Mouse (Mus musculus) intestine, embryonic 14.5 days (tissue): ENCODE measurements around the gene Arhgap45. TPM values are rescaled to one million over a fixed set of nuclear protein-coding genes. Genes with fewer than 3 reads are reported as not detected.
"Not testable (repeated sequence)": the region's sequence is repeated elsewhere in the genome, so short reads cannot be mapped to it uniquely, and the experiment has no call there.

ENCODE experiments used
- ATAC-seq: fragments of 200-750 bp; cut with Nextera tagmentation; replicated peaks from 2 replicates; pipeline ENCODE4 v1.8.0; 2017; ENCODE audit warnings: low read depth, moderate number of reproducible peaks, moderate TSS enrichment, moderate library complexity; ENCODE audit not compliant: low FRiP score, low TSS enrichment
- DNase-seq: peaks from one replicate; pipeline ENCODE4 v3.0.0-alpha.2; 2018; ENCODE audit warnings: low spot score
- H3K27ac ChIP-seq: fragments of 300-500 bp; sonication (generic); 2 replicates; pipeline ENCODE4 v1.5.1; 2014; ENCODE audit warnings: low read depth, mild to moderate bottlenecking, control low read depth
- H3K27me3 ChIP-seq: fragments of 300-500 bp; sonication (generic); replicated peaks from 2 replicates; pipeline ENCODE4 v1.6.1; 2014; ENCODE audit warnings: low read length, control low read depth; ENCODE audit not compliant: control insufficient read depth, insufficient read depth
- H3K36me3 ChIP-seq: fragments of 300-500 bp; sonication (generic); 2 replicates; pipeline ENCODE4 v1.6.1; 2014; ENCODE audit warnings: low read length, control low read depth; ENCODE audit not compliant: control insufficient read depth, insufficient read depth
- H3K4me1 ChIP-seq: fragments of 300-500 bp; sonication (generic); replicated peaks from 2 replicates; pipeline ENCODE4 v1.6.1; 2014; ENCODE audit warnings: low read length, control low read depth, mixed read lengths; ENCODE audit not compliant: control insufficient read depth, insufficient read depth
- H3K4me2 ChIP-seq: fragments of 300-500 bp; sonication (generic); 2 replicates; pipeline ENCODE4 v1.6.1; 2014; ENCODE audit warnings: low read length
- H3K4me3 ChIP-seq: fragments of 300-500 bp; sonication (generic); 2 replicates; pipeline ENCODE4 v1.5.1; 2014; ENCODE audit warnings: low read depth, low read length, control low read depth, mixed read lengths
- H3K9ac ChIP-seq: fragments of 300-500 bp; sonication (generic); 2 replicates; pipeline ENCODE4 v1.6.1; 2014; ENCODE audit warnings: mild to moderate bottlenecking, low read length
- H3K9me3 ChIP-seq: fragments of 300-500 bp; sonication (generic); 2 replicates; pipeline ENCODE4 v1.6.1; 2016; ENCODE audit warnings: low read length, control low read depth; ENCODE audit not compliant: control insufficient read depth
- WGBS: fragments of 180-500 bp; shearing (Covaris S2); extraction: QIAGEN DNeasy Blood & Tissue Kit; methylation state at CpG from one replicate; pipeline ENCODE4 v1.1.7; 2014; 5-methylcytosine and 5-hydroxymethylcytosine counted together
- polyA plus RNA-seq: library from polyadenylated mRNA; unstranded; fragments of >200 nt; fragmentation: Nextera tagmentation; extraction: Ambion mirVana; gene quantifications from 2 replicates; pipeline ENCODE4 v1.2.1, GENCODE M21; 2014

Gene Arhgap45
- polyA plus RNA-seq, 1 experiment from 2014 or later, result 6.8 TPM

DNA sequence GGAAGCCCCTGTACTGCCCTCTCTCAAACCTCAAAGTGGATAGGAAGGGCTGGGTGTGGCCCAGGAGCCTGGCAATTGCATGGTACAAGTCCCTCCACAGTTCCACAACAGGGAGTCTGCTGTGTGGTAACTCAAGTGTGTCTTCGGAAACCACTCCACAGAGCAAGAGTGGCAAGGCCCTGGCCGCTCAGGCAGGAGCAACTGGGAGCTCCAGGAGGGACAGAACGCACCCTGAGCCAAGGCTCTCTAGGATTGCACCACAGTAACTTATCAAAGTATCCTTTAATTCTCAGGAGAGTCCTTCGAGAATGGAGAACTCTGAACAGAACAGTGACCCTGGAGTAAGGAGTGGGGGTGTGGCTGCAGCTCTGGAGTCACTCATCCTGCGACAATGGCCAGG, 19.2 kb downstream of the Arhgap45 start:
- H3K4me1 ChIP-seq, result peaks cover 38% of the 10 kb centered on the region
- no peak overlapping the region for H3K9ac ChIP-seq
- H3K27ac ChIP-seq, result 0 out of 2 replicates have a peak overlapping the region, but pooled peaks have one; percentile 14
- 86% methylated on average over 5 of the region's 5 CpGs for WGBS
- H3K4me2 ChIP-seq, result no peak overlapping the region
- no peaks in the 10 kb centered on the region for H3K27me3 ChIP-seq
- ATAC-seq (no peak), DNase-seq (no peak)
- no peak overlapping the region for H3K4me3 ChIP-seq
- no peaks in the 10 kb centered on the region for H3K9me3 ChIP-seq
- H3K36me3 ChIP-seq, result peaks cover 41% of the 10 kb centered on the region

DNA sequence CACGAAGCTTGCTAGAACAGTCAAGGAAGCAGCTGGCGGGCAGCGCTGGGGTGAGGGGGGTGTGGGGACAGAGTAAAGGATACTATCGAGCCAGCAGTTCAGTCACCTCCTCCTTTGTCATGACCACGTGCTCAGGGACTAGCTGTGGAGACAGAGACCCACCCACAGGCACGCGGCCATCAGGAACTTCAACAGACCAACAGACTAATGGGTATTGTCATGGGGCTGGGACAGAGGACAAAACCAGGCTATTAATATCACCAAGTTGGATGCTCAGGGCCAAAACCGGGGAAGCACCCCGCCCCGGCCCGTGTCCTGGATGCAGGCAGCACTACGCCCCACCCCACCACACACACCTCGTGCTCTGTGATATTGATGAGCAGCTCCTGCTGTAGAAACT, 20.4 kb downstream of the Arhgap45 start:
- H3K27ac ChIP-seq, result no peak overlapping the region
- 96% methylated on average over 13 of the region's 13 CpGs for WGBS
- H3K9me3 ChIP-seq, result no peaks in the 10 kb centered on the region

DNA sequence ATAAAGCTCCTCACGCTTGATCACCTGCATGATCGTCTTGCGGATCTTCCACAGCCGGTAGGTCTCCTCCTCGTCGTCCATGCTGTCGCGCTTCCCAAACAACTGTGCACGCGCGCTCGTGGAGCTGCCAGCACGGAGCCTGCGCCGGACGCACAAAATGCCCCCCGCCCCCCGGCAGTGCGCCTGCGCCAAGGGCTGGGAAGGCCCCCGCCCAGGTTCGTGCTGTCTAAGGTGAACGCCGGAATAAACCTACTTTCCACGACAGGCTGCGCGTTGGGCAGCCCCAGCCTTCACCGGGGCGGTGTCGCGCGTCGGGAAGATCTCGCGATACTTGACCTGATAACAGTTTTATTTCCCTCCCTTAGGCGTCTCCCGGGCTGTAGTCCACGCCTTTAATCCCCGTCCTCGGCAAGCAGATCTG, 23.1 kb downstream of the Arhgap45 start, which contains the start of gene Polr2e:
Gene Polr2e, minus strand, starts transcription at position 237 of the 421 bp plus-strand sequence.
- Histone ChIP-seq H3K9me3 (no peaks in the 10 kb centered on the region), H3K27ac (peak within 1 kb of the TSS; percentile 54), H3K36me3 (peaks cover 39% of the 10 kb centered on the region), H3K27me3 (no peaks in the 10 kb centered on the region), H3K9ac (peak within 1 kb of the TSS; percentile 81), H3K4me1 (peaks cover 18% of the 10 kb centered on the region), H3K4me3 (peak within 1 kb of the TSS; percentile 94), H3K4me2 (peak within 1 kb of the TSS; percentile 69)
- WGBS, result under 1% methylated on average over 40 of the region's 40 CpGs
- DNase-seq, result peak; percentile 100
- peak; percentile 98 for ATAC-seq

More for the DNA sequence above, 20.4 kb downstream of the Arhgap45 start:
- Histone ChIP-seq H3K9ac (no peak overlapping the region), H3K4me3 (no peak overlapping the region), H3K27me3 (no peaks in the 10 kb centered on the region), H3K4me1 (peaks cover 38% of the 10 kb centered on the region), H3K4me2 (no peak overlapping the region), H3K36me3 (peaks cover 41% of the 10 kb centered on the region)
- DNase-seq (no peak), ATAC-seq (no peak)

DNA sequence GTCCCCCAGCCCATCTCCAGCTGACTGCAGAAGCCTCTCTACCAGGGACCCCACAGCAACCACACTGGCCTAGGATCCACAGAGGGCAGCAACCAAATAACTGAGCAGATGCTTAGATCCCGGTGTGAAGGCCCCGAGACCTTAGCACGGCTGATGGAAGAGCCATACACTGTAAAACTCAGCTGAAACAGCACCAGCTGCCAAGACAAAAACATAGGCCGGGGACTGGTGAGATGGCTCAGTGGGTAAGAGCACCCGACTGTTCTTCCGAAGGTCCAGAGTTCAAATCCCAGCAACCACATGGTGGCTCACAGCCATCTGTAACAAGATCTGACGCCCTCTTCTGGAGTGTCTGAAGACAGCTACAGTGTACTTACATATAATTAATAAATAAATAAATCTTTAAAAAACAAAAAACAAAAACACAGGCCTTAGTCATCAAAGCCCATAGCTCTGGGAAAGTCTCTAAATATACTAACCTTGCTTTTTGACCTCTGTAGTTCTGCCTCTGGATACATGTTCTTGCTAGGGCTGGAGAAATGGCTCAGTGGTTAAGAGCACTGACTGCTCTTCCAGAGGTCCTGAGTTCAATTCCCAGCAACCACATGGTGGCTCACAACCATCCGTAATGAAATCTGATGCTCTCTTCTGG, 25.1 kb downstream of the Arhgap45 start:
- not testable (repeated sequence) for ATAC-seq, H3K4me2 ChIP-seq, H3K9me3 ChIP-seq, H3K9ac ChIP-seq, DNase-seq, H3K27ac ChIP-seq, H3K27me3 ChIP-seq, H3K4me3 ChIP-seq
- Histone ChIP-seq H3K36me3 (peaks cover 20% of the 10 kb centered on the region), H3K4me1 (peaks cover 12% of the 10 kb centered on the region)
- WGBS, result 88% methylated on average over 8 of the region's 8 CpGs

DNA sequence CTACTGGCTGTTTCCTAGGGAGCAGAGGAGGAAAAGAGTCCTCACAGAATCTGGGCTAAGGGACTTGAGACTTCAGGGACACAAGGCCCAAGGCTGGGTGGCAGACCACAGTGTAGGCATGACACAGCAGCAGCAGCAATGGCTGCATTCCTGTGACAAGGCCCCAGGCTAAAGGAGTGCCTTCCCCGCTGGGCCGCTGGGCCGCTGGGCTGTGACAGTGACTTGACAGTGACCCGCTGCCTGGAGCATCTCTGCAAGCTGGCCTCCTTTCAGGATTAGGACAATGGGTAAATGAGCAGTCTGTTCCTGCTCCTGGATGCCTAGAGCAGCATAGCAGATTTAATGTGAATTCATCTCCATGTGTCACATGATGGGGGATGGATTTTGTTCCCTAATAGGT, 27.6 kb downstream of the Arhgap45 start:
- no peaks in the 10 kb centered on the region for H3K27me3 ChIP-seq
- no peak for ATAC-seq
- H3K9ac ChIP-seq, result no peak overlapping the region
- no peak for DNase-seq
- H3K9me3 ChIP-seq, result no peaks in the 10 kb centered on the region
- peaks cover 5% of the 10 kb centered on the region for H3K4me1 ChIP-seq
- H3K4me2 ChIP-seq, result no peak overlapping the region
- H3K4me3 ChIP-seq, result no peak overlapping the region
- no peak overlapping the region for H3K27ac ChIP-seq
- no peaks in the 10 kb centered on the region for H3K36me3 ChIP-seq
- 50% methylated on average over 4 of the region's 4 CpGs for WGBS

DNA sequence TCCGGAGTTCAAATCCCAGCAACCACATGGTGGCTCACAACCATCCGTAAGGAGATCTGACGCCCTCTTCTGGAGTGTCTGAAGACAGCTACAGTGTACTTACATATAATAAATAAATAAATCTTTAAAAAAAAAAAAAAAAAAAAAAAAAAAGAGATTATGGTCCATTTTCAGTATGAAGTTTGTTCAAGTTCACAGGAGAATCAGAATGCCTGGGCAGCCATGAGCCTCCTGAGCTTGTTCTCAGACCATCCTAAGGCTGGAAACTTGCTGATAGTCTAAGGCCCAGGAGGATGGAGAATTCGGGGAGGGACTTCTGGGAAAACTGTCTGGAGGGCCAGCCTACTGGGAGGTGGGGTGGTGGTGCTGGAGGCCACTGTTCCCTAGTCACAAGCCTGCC, 28.9 kb downstream of the Arhgap45 start:
- ATAC-seq, DNase-seq, H3K9me3 ChIP-seq, H3K9ac ChIP-seq, H3K4me3 ChIP-seq, H3K4me1 ChIP-seq, H3K27ac ChIP-seq, H3K36me3 ChIP-seq, H3K27me3 ChIP-seq, H3K4me2 ChIP-seq: not testable (repeated sequence)
- 85% methylated on average over 2 of the region's 4 CpGs for WGBS

DNA sequence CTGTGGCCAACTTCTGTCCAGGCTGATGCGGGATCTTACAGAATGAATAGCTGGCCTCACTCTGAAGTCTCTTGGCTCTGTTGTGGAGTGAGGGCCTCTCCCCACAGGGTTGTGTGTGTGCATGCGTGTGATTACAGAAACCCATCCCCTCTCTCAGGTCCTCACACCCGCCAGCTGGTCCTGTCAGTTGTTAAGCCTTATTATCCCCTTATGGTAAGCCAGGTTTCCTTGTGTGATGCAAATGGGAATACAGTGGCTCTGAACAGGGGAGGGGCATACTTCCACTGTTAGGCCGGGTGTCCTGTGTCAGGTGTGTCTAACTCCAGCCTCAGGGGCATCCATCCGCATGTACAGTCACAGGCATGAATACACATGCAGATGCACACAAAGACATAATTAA, 29.3 kb downstream of the Arhgap45 start:
- no peaks in the 10 kb centered on the region for H3K27me3 ChIP-seq
- H3K4me3 ChIP-seq, result no peak overlapping the region
- 81% methylated on average over 5 of the region's 5 CpGs for WGBS
- DNase-seq (no peak), ATAC-seq (no peak)
- H3K36me3 ChIP-seq, result no peaks in the 10 kb centered on the region
- H3K9me3 ChIP-seq, result no peaks in the 10 kb centered on the region
- H3K9ac ChIP-seq, result no peak overlapping the region
- H3K27ac ChIP-seq, result no peak overlapping the region
- H3K4me1 ChIP-seq, result peaks cover 13% of the 10 kb centered on the region
- H3K4me2 ChIP-seq, result no peak overlapping the region

DNA sequence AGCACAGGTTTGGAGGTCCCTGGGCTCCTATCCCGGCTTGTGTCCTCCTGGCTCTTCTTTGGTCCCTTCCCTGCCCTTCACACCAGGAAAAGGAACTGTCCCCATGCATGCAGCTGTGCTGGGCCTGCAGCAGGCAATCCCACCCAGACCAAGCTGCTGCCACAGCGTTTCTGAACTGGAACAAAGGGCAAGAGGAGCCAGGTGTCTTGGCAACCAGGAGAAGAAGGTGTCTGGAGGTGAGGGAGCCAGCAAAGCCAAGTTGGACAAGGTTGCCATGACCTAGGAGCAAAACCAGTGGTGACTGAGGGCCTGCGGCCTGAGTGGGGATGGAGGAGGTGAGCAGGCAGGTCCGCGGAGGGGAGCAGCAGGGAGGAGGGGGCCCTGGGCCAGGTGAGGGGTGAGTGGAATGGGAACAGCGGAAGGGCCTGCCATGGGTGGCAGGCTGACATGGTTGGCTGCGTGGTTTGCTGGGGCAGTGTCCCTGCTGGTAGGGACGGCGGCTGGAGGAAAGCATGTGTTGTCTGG, 30.6 kb downstream of the Arhgap45 start, which contains the start of gene Gpx4:
Gene Gpx4, plus strand, starts transcription at position 126 of the 525 bp plus-strand sequence.
- 49% methylated on average over 9 of the region's 9 CpGs for WGBS
- Histone ChIP-seq H3K36me3 (no peaks in the 10 kb centered on the region), H3K9ac (peak within 1 kb of the TSS; percentile 2; the same call in 1 of the 2 replicates), H3K4me1 (peaks cover 24% of the 10 kb centered on the region), H3K9me3 (no peaks in the 10 kb centered on the region), H3K4me3 (no peak within 1 kb of the TSS), H3K27me3 (no peaks in the 10 kb centered on the region), H3K4me2 (no peak within 1 kb of the TSS), H3K27ac (no peak within 1 kb of the TSS)
- ATAC-seq (no peak), DNase-seq (no peak)

DNA sequence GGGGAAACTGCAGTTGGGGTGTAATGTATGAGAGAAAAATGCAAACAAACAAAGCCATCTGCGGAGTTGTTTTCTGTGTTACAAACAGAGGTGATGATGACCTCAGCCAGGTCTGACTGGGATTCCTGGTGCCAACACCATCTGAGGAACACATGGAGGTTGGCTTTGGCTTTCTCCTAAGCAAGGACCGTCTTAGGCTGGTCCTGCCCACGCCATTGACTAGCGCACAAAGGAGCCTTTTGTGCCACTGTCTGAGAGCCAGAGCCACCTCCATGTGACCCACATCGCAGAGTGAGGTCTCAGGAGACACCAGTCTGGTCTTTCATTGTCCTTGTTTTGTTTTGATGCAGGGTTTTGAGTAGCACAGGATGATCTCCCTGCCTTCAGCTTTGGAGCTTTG, 31.9 kb downstream of the Arhgap45 start:
- DNase-seq, result no peak
- peak overlapping the region; percentile 34; the same call in 1 of the 2 replicates for H3K27ac ChIP-seq

More for the DNA sequence above, 31.9 kb downstream of the Arhgap45 start:
- 27% methylated on average over 5 of the region's 5 CpGs for WGBS
- Histone ChIP-seq H3K36me3 (no peaks in the 10 kb centered on the region), H3K9ac (no peak overlapping the region), H3K4me1 (peaks cover 28% of the 10 kb centered on the region), H3K9me3 (no peaks in the 10 kb centered on the region), H3K4me3 (no peak overlapping the region), H3K27me3 (no peaks in the 10 kb centered on the region), H3K4me2 (no peak overlapping the region)
- ATAC-seq, result no peak
